Mouse (Mus musculus) heart, postnatal 0 days (tissue): Measurements from ENCODE around the gene Gm42715. TPM values are rescaled to one million over a fixed set of nuclear protein-coding genes. Genes with fewer than 3 reads are reported as not detected.

ENCODE experiments used
- ATAC-seq: fragments of 200-750 bp; cut with Nextera tagmentation; 2 replicates; pipeline ENCODE4 v1.8.0; 2017; ENCODE audit warnings: low read depth, moderate number of reproducible peaks, moderate library complexity; ENCODE audit not compliant: insufficient read depth
- DNase-seq: peaks from one replicate; pipeline ENCODE4 v3.0.0-alpha.2; 2016; ENCODE audit warnings: low spot score
- H3K27ac ChIP-seq: fragments of 300-500 bp; sonication (generic); 2 replicates; pipeline ENCODE4 v1.5.1; 2014; ENCODE audit warnings: low read depth, mild to moderate bottlenecking
- H3K27me3 ChIP-seq: fragments of 300-500 bp; sonication (generic); 2 replicates; pipeline ENCODE4 v1.6.1; 2014; ENCODE audit warnings: low read length, mixed read lengths; ENCODE audit not compliant: control insufficient read depth, insufficient read depth
- H3K36me3 ChIP-seq: fragments of 300-500 bp; sonication (generic); replicated peaks from 2 replicates; pipeline ENCODE4 v1.6.1; 2014; ENCODE audit warnings: low read length, mixed read lengths; ENCODE audit not compliant: control insufficient read depth, insufficient read depth
- H3K4me1 ChIP-seq: fragments of 300-500 bp; sonication (generic); 2 replicates; pipeline ENCODE4 v1.6.1; 2014; ENCODE audit warnings: antibody characterized with exemption; ENCODE audit not compliant: control insufficient read depth, insufficient read depth
- H3K4me2 ChIP-seq: fragments of 300-500 bp; sonication (generic); 2 replicates; pipeline ENCODE4 v1.6.1; 2014; ENCODE audit warnings: low read depth, mild to moderate bottlenecking, low read length, moderate library complexity
- H3K4me3 ChIP-seq: fragments of 300-500 bp; sonication (generic); 2 replicates; pipeline ENCODE4 v1.5.1; 2014; ENCODE audit warnings: low read depth, low read length
- H3K9ac ChIP-seq: fragments of 300-500 bp; sonication (generic); replicated peaks from 2 replicates; pipeline ENCODE4 v1.6.1; 2014; ENCODE audit warnings: low read depth, low read length, mixed read lengths
- H3K9me3 ChIP-seq: fragments of 300-500 bp; sonication (generic); replicated peaks from 2 replicates; pipeline ENCODE4 v1.6.1; 2016; ENCODE audit warnings: low read length; ENCODE audit not compliant: control insufficient read depth
- CTCF ChIP-seq: IDR thresholded peaks from 2 replicates; pipeline ENCODE4 v1.5.1; 2016; ENCODE audit warnings: antibody characterized with exemption, control low read depth, low read depth
- EP300 ChIP-seq: IDR thresholded peaks from 2 replicates; pipeline ENCODE4 v1.6.1; 2016; ENCODE audit warnings: antibody characterized with exemption, low read depth
- WGBS: fragments of 180-500 bp; shearing (Covaris S2); extraction: QIAGEN DNeasy Blood & Tissue Kit; methylation state at CpG from one replicate; pipeline ENCODE4 v1.1.7; 2014; 5-methylcytosine and 5-hydroxymethylcytosine counted together
- polyA plus RNA-seq: library from polyadenylated mRNA; unstranded; fragments of >200 nt; fragmentation: Nextera tagmentation; extraction: Ambion mirVana; gene quantifications from 2 replicates; pipeline ENCODE4 v1.2.1, GENCODE M21; 2015
- total RNA-seq: library from RNA; depleted of rRNA; stranded (reverse); fragments of >200 nt; gene quantifications from 2 replicates; pipeline ENCODE4 v1.2.3, GENCODE M21; 2014; ENCODE audit warnings: low replicate concordance

The Gm42715 gene
- total and polyA plus RNA-seq, 2 experiments from 2014 or later = 4.8 to 17.4 TPM

- ATAC-seq (no peak), DNase-seq (no peak)
- H3K9ac ChIP-seq = no peak overlapping the region
- no peak overlapping the region for H3K4me3 ChIP-seq
- H3K4me2 ChIP-seq = no peak overlapping the region
- no peak for TF ChIP-seq CTCF
- TF ChIP-seq EP300 = no peak
- H3K9me3 ChIP-seq = no peaks in the 10 kb centered on the region
- H3K27ac ChIP-seq = no peak overlapping the region
- H3K27me3 ChIP-seq = no peaks in the 10 kb centered on the region
- peaks cover 43% of the 10 kb centered on the region for H3K36me3 ChIP-seq
- H3K4me1 ChIP-seq = peaks cover 17% of the 10 kb centered on the region
- 69% methylated on average over 7 of the region's 7 CpGs for WGBS
These were observed 65.6 kb downstream of the Gm42715 start for GRCm38 (mm10) chr7:127585031-127585430.

DNA sequence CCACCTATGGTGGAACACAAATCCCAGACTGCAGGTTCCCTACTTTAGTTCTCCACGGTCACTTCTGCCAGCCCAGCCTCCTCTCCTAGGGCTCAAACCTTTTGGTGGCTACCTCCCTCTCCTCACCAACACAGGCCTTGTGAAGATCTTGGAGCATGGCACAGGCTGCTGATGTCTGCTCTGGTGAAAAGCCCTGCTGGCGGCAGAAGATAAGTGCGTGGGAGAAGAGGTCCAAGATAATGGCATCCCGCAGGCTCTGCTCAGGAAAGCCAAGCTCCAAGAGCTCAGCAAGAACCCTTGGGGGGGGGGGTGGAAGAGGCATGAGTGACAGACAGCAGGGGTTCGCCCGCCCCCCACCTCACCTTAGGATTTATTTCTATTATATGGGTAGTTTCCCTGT, 66.8 kb downstream of the Gm42715 start:
- Histone ChIP-seq H3K4me2 (no peak overlapping the region), H3K27me3 (no peaks in the 10 kb centered on the region), H3K4me1 (peaks cover 17% of the 10 kb centered on the region), H3K27ac (no peak overlapping the region), H3K9ac (no peak overlapping the region), H3K4me3 (no peak overlapping the region), H3K36me3 (peaks cover 43% of the 10 kb centered on the region), H3K9me3 (no peaks in the 10 kb centered on the region)
- 73% methylated on average over 6 of the region's 6 CpGs for WGBS
- TF ChIP-seq CTCF (no peak), EP300 (no peak)
- ATAC-seq (no peak), DNase-seq (no peak)

GRCm38 (mm10) chr7:127587196-127587595, 67.8 kb downstream of the Gm42715 start:
- no peaks in the 10 kb centered on the region for H3K27me3 ChIP-seq
- ATAC-seq (no peak), DNase-seq (no peak)
- no peak overlapping the region for H3K9ac ChIP-seq
- H3K36me3 ChIP-seq = peaks cover 47% of the 10 kb centered on the region
- H3K4me3 ChIP-seq = peak overlapping the region; percentile 98
- WGBS = 55% methylated on average over 5 of the region's 5 CpGs
- peak overlapping the region; percentile 92 for H3K4me2 ChIP-seq
- no peaks in the 10 kb centered on the region for H3K9me3 ChIP-seq
- TF ChIP-seq EP300 (no peak), CTCF (no peak)
- no peak overlapping the region for H3K27ac ChIP-seq
- peaks cover 17% of the 10 kb centered on the region for H3K4me1 ChIP-seq

DNA sequence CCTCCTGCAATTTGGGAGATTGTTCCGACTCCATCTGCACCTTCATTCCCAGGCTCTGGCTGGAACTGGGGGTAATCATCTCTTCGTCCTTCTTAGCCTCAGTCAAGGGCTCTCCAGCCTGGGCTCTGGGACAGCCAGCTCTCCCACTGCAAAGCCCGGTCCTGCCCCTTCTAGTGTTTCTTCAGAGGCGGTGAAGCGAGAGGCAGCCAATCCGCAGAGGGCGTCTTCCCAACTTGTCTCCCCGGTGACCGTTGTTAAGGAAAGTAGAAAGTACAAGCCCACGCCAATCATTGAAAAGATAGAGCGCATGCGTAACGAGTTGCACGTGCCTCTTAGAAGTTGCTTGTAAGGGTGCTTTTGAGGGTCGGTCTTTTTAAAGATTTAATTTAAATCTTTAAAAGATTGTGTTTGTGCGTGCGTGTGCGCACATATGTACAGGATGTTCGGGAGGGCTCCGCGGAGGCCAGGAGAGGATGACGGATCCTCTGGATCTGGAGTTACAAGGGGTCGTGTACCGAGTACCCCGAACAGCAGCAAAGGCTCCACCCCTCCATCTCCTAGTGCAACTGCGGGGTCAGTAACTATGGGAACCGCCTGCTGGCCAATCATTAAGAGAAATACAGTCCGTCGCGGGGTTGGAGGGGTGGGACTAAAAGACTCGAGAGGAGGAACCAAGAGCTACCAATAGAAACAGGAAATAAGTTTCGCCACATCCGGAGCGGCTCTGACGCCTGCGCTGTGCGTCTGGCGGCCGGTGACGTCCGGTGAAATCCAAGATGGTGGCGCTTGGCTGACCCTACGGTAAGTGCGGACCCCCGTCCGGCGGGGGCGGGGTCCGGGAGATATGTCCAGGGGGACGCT, 68.9 kb downstream of the Gm42715 start, which contains the start of the genes Ccdc189 and Rnf40:
Gene Ccdc189, minus strand, starts transcription at position 585 of the 861 bp plus-strand sequence.
Gene Rnf40, plus strand, starts transcription at position 757 of the 861 bp plus-strand sequence.
- peak within 1 kb of the TSS; percentile 91 for H3K9ac ChIP-seq
- under 1% methylated on average over 50 of the region's 50 CpGs for WGBS
- ATAC-seq (peak; percentile 94), DNase-seq (peak; percentile 100)
- peaks cover 47% of the 10 kb centered on the region for H3K36me3 ChIP-seq
- H3K4me1 ChIP-seq = peaks cover 17% of the 10 kb centered on the region
- peak within 1 kb of the TSS; percentile 83 for H3K27ac ChIP-seq
- peak within 1 kb of the TSS; percentile 98 for H3K4me3 ChIP-seq
- peak within 1 kb of the TSS; percentile 92 for H3K4me2 ChIP-seq
- no peaks in the 10 kb centered on the region for H3K27me3 ChIP-seq
- TF ChIP-seq EP300 (0 out of 2 replicates have a peak, but pooled peaks have one; percentile 6), CTCF (no peak)
- no peaks in the 10 kb centered on the region for H3K9me3 ChIP-seq

DNA sequence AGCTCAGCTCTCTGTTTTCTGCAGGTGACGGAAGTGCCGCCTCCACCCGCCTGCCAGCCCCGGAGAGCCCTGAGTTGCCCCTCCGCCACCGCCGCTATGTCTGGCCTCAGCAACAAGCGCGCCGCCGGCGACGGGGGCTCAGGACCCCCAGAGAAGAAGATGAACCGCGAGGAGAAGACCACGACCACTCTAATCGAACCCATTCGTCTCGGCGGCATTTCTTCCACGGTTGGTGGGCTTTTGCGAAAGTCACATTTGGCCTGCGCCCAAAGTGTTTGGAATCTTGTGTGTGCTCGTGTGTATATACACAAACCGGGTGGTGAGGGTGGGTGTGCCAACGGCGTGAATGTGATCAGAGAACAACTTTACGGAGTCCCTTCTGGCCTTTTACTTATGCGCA, 69.5 kb downstream of the Gm42715 start:
- DNase-seq (no peak), ATAC-seq (peak; percentile 1; the same call in 1 of the 2 replicates)
- Histone ChIP-seq H3K4me1 (peaks cover 17% of the 10 kb centered on the region), H3K4me3 (peak overlapping the region; percentile 98), H3K36me3 (peaks cover 47% of the 10 kb centered on the region), H3K27me3 (no peaks in the 10 kb centered on the region), H3K4me2 (peak overlapping the region; percentile 92), H3K27ac (peak overlapping the region; percentile 83), H3K9ac (peak overlapping the region; percentile 91), H3K9me3 (no peaks in the 10 kb centered on the region)
- WGBS = 5% methylated on average over 29 of the region's 29 CpGs
- TF ChIP-seq EP300 = no peak
- no peak for TF ChIP-seq CTCF
